Mouse (Mus musculus): Measurements from ENCODE around the gene Trp53i11. TPM values are rescaled to one million over a fixed set of nuclear protein-coding genes. Genes with fewer than 3 reads are reported as not detected.

Gene Trp53i11
- polyA plus RNA-seq (2012; fragmentation: generic; extraction: Trizol), result under 1 TPM; 0.01 to 0.09 TPM

DNA sequence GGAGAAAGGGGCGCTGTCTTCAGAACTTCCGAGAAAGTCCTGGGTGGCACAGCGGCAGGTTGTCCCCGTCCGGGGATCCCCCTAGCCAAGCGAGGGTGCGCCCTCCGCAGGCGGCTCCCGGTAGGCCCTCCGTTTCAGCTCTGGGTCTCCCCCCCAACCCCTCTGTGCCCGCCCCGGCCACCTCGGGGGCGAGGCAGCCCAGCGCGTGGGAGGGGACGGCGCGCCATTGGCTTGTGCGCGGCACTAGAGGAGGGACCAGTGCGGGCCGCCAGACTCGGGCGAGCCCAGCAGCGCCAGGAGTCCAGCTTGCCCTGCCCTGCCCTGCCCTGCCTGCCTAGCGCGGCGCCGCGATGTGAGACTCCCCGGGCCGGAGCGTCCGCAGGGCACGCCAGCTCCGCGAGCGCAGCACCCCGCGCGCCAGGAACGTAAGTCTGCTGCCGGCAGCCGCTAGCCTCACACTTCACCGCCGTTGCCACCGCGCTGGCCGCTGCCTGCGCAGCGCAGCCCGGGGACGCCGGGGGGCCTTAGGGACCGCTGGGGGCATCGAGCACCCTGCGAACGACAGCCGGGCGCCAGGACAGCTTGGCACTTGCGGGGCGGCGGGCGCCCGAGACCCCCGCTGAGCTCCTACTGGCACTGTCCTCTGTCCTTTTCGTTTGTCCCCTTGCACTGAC is at the start of gene Trp53i11:
TSS of gene Trp53i11 (plus strand) at position 226 of the 674 bp plus-strand sequence.

Other genes with a start within 250 kb of the Trp53i11 start
- gene Prdm11, start 141.4 kb upstream of the Trp53i11 start, polyA plus RNA-seq (2012; fragmentation: generic; extraction: Trizol), result 1 to 10 TPM; 2.5 to 6.9 TPM
- under 1 TPM in 1 of 2 experiments, not detected in 1; 0.35 TPM for gene Tspan18, start 147.0 kb downstream of the Trp53i11 start, polyA plus RNA-seq (2012; fragmentation: generic; extraction: Trizol)